Mouse (Mus musculus) erythroblast, embryonic 14.5 days (primary cell): ENCODE results near the gene Ifitm10.

Source experiments
- GATA1 ChIP-seq: IDR thresholded peaks from 2 replicates; pipeline ENCODE4 v1.6.1; 2012; ENCODE audit warnings: low read length, inconsistent platforms, mixed read lengths
- TAL1 ChIP-seq: IDR thresholded peaks from 3 replicates; pipeline ENCODE4 v1.6.1; 2012; ENCODE audit warnings: low read length, inconsistent platforms, mixed read lengths

DNA sequence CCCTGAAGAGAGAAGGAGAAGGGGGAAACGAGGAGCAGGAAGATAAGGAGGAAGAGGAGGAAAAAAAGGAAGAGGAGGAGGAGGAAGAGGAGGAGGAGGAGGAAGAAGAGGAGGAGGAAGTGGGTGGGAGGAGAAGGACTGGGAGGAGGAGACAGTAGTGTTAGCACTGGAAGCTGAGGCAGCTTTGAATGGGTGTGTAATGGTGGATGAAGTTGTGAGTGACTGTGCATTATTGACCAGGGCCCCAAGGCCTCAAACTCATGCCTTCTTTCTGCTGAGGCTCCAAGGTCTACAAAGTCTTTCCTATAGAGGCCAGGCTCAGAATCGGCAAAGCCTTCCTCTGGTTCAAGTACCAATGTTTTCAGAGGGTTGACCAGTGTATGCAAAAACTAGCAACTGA is 48.3 kb upstream of the Ifitm10 start:
- TF ChIP-seq GATA1 (no peak), TAL1 (no peak)
